Mouse (Mus musculus): Measurements from ENCODE around the gene BC052040. TPM values are rescaled to one million over a fixed set of nuclear protein-coding genes. Genes with fewer than 3 reads are reported as not detected.

BC052040 gene
- total RNA-seq (2017): 9.9 and 10.7 TPM in 2 replicates

GRCm38 (mm10) chr2:115581241-115581988 is at the start of gene BC052040:
BC052040 (plus strand) TSS chr2:115581716.
- peak; percentile 98 for ATAC-seq (replicated peaks; ENCODE audit: low read depth, poor library complexity, severe bottlenecking)

DNA sequence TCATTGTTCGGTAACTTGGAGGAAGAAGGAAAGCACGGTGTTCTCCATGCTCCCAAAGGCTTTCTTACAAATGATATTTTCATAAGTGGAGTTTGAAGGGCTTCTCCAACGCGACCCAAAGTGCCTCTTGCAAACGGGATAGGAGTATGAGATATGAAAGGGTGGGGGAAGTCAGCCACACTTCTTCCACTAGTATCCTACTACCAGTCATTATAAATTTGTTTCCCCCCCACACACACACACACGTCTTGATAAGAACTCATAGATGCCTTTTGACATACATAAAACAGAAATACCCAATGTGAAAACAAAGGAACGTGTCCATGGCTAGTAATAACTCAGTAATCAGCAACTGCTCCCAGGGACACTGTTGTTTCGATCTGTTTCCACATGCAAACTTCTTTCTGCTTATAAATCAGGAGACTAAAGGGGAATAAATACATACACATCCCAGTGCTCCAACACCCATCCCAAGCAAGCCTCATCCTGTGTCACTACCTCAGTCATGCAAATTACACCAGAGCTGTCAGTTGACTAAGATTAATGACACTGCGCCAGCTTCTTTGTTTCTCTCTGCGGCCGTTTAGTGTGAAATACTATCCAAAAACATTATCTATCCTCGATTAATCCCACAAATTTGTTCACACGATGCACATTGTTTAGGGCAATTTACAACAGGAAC is 43.4 kb upstream of the BC052040 start:
- no peak for ATAC-seq (replicated peaks; ENCODE audit: low read depth, poor library complexity, severe bottlenecking)

- no peak for ATAC-seq (replicated peaks; ENCODE audit: low read depth, poor library complexity, severe bottlenecking)
Measured at GRCm38 (mm10) chr2:115538691-115539283, 42.7 kb upstream of the BC052040 start.

- no peak for ATAC-seq (replicated peaks; ENCODE audit: low read depth, poor library complexity, severe bottlenecking)
Measured at GRCm38 (mm10) chr2:115539731-115540130, 41.8 kb upstream of the BC052040 start.

- ATAC-seq (replicated peaks; ENCODE audit: low read depth, poor library complexity, severe bottlenecking): no peak
Measured at GRCm38 (mm10) chr2:115542401-115543123, 39.0 kb upstream of the BC052040 start.

DNA sequence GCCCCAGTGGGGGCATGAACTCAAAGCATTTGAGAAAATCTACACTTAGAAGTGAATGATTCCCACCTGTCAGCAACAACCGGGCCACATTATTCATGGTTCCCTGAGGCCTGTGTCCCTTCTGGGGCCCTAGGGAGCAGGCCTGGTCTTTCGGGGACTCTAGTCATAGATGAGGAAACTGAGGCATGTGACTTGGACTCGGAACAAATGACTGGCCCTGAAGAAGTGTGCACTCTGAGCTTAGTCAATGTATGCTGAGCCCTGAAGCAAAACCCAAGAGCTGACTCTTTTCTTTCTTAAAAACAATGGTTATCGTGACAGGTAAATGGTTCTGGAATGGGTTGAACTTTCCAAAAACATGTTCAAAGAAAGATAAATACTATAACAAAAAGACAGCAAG is 38.3 kb upstream of the BC052040 start:
- ATAC-seq (replicated peaks; ENCODE audit: low read depth, poor library complexity, severe bottlenecking): no peak

DNA sequence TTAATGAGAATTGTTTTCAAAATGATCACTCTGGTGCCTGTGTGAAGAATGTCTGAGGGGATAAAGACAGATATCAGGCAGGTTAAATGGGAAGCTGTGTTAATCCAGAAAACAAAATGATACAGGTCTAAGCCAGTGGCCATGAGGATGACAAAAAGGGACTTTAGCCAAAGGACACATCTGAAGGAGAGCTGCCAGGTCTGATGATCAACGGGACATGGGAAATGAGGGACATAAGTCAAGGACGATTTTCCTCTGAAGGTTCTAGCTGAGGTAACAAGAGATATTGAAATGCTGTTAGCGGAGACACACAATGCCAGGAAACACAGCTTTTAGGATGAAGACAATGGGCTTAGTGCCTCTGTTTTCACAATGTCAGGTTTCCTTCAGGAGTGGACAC is 29.6 kb upstream of the BC052040 start:
- no peak for ATAC-seq (replicated peaks; ENCODE audit: low read depth, poor library complexity, severe bottlenecking)

DNA sequence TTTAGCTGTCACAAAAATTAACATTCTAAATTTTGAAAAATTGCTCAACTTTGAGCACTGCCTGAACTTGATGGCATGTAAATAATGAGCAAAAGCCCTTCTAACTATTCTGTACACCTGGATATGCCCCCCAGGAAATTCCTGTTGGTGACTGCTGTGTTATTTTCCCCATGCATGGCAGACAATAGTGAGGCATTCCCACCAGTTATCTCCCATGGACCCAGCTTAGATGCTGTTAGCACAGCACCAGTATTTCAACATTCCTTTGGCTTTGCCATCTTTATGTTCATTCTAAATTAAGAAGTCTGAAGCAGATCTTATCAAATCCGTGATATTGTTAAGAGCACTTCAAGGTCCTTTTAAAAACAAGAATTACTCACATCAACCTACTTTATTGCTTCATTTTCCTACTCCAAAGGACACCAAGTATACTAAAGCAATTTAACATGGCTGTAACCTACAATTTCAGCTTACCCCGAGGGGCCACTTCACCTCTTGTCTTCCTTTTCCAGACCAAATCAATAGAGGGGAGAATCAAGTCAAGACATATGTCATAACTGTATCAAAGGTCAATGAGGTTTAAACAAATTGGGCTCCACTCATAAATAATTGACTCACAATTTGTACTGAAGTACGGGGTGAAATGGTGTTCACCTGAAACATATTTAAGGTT is 19.2 kb upstream of the BC052040 start:
- no peak for ATAC-seq (replicated peaks; ENCODE audit: low read depth, poor library complexity, severe bottlenecking)

GRCm38 (mm10) chr2:115563436-115564093 is 18.0 kb upstream of the BC052040 start:
- ATAC-seq (replicated peaks; ENCODE audit: low read depth, poor library complexity, severe bottlenecking): no peak

DNA sequence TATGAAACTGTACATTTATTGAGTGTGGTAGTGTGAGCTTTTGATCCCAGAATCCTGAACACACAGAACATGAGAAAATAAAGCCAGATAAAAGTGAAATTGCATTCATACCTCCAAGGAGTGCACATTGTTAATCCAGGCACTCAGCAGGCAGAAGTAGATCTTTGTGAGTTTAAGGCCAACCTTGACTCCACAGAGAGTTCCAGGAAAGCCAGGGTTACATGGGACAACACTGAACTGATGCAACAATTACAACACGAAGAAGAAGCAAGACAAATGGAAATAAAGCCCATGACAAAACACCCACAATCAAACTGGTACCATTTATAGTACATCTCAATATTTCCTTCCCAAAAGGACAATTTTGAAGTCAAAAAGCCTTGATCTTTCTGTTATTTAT is 9.5 kb upstream of the BC052040 start:
- no peak for ATAC-seq (replicated peaks; ENCODE audit: low read depth, poor library complexity, severe bottlenecking)

DNA sequence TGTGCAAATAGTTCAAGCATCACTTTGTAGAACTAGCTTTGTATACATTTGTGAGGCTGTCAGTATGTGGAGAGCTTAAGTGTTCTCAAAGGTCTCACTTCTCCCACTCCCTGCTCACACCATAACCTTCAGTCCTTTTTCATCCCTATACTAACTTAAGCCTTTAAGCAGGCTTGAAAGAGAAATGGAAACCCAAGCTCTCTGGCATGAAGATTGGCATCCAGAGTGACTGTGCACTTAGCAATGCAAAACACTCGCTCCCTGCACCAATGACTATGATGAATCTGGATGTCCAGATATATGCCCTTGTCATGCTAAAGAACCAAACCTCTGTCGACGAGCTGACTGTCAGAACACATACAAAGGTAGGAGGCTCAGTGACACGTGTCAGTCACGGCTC is 6.7 kb upstream of the BC052040 start:
- no peak for ATAC-seq (replicated peaks; ENCODE audit: low read depth, poor library complexity, severe bottlenecking)

DNA sequence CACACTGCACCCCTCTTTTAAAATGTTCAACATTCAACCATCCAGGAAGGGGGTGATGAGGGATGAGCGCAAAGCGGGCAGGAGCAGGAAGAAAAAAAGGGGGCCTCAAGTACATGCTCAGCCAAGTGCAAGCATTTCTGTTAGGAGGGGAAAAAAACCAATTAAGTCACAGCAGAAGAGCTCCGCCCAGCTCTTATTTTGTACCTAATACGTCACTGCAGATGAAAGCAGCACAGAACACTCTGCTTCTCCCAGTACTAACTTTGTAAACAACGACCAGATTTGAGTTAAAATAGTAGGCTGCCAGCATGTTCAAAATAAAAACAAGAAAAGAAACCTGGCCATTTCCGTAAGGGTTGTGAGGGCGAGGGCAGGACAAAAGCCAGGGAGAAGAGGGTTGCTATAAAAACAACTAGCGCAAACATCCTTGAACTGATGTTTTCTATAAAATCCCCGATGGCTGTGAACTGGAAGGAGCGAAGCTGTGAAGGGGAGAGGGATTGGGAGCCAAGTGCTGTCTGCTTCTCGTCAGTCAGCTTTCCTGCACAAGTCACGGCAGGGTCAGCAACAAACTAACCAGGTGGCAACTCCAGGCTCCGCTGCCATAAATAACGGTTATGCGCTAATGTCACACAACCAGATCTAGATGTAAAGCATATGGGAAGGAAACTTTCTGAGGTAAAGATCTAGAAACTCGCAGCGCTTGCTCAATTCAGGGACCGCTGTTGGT is 2.2 kb upstream of the BC052040 start:
- ATAC-seq (replicated peaks; ENCODE audit: low read depth, poor library complexity, severe bottlenecking): no peak

- ATAC-seq (replicated peaks; ENCODE audit: low read depth, poor library complexity, severe bottlenecking): no peak
Measured at GRCm38 (mm10) chr2:115579976-115580375, 1.5 kb upstream of the BC052040 start.

GRCm38 (mm10) chr2:115581989-115582608 is 583 bp downstream of the BC052040 start:
- no peak for ATAC-seq (replicated peaks; ENCODE audit: low read depth, poor library complexity, severe bottlenecking)

GRCm38 (mm10) chr2:115583776-115584175 is 2.3 kb downstream of the BC052040 start:
- ATAC-seq (replicated peaks; ENCODE audit: low read depth, poor library complexity, severe bottlenecking): no peak

DNA sequence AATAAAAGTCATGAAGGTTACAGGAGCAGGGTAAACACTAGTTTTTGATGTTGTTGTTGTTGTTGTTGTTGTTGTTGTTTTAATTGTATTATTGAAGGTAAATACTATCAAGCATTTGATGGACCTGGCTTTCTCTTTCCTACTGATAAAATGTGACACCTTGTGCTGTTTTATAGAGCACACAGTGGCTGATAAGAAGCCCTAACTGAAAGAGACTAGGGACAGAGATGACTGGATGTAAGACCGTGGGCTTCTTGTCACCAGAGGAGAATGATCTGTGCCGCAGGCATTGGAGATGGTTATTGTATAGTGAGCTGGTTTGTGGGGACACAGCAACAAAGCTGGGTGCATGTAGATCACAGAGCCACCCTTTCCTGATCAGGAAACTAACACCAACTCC is 9.1 kb downstream of the BC052040 start:
- no peak for ATAC-seq (replicated peaks; ENCODE audit: low read depth, poor library complexity, severe bottlenecking)

DNA sequence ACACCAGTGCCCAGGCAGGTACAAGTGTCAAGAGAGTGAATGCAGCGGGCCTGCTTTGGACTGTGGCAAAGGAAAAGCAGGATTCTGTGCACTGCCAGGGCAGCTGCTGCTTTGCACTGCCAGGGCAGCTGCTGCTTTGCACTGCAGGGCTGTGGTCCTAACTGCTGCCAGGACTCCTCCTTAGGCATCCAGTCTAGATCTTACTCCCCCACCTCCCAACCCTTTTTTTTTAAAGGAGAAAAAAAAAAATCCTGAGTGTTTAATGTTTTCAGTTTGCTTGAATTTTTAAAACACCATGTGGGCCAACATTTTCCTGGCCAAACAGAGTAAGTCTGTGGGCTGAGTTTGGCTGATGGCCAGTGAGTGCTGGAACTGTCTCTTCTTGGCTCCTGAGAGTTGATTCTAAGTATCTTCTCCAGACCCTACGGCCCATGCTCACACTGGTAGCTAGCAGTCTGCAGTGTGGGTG is 11.2 kb downstream of the BC052040 start:
- no peak for ATAC-seq (replicated peaks; ENCODE audit: low read depth, poor library complexity, severe bottlenecking)

- ATAC-seq (replicated peaks; ENCODE audit: low read depth, poor library complexity, severe bottlenecking): no peak
Measured at GRCm38 (mm10) chr2:115597017-115597416, 15.5 kb downstream of the BC052040 start.

Data from common myeloid progenitor, adult 5-6 weeks (primary cell).